In the genomic region with DNA sequence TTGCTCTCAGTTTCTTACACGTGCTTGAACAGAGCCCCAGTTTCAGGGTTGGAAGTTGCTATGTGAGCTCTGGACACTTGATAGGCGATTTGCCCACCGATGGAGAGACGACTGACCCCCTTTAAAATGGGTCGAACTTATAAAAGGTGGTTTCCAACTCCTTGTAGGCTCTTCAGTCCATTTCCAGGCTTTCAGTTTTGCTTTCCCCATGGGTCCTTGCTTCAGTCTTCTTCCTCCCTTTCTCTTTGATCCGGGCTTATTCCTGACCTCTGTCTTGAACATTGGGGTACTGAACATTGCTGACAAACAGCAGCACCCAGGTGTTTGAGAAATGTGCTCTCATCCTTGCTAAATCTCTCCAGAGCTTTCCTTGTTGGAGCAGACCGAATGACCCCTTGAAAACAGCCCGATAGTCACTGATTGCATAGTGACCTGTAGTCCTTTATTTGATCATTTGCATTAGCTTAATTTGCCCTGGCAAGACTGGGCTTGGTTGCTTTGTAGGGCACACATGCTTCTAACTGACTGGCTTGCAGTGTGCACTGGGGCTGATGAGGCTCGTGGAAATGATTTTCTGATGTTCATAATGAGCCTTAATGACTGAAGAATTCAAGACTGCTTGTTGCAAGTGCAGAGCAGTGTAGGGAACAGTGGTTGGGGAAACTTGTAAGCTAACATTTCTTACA, we compare ENCODE assay signal across 8 mouse cellular contexts. TPM values are rescaled to one million over a fixed set of nuclear protein-coding genes. Genes with fewer than 3 reads are reported as not detected.
DNase-seq lines count a peak whose midpoint lies in the region; ATAC-seq lines count a peak whose summit lies in the region.

No protein-coding gene starts in this region.

- H3K4me2 ChIP-seq in kidney, embryonic 15.5 days: peak overlapping the region; percentile 79
- peak overlapping the region; percentile 91 for H3K4me2 ChIP-seq in embryonic facial prominence, embryonic 14.5 days (ENCODE audit: low read depth, low read length)
- H3K4me2 ChIP-seq in intestine, embryonic 15.5 days (replicated peaks): peak overlapping the region; percentile 86

- no peak for DNase-seq in kidney, postnatal 4 days
- DNase-seq in embryonic facial prominence, embryonic 14.5 days (ENCODE audit: low spot score): no peak
- peak; percentile 18 for DNase-seq in naive thymus-derived CD4-positive, alpha-beta T cell, adult 2 months (ENCODE audit: low read depth)
- DNase-seq in gastrocnemius, adult 18-20 months (ENCODE audit: low spot score): no peak
- no peak for DNase-seq in layer of hippocampus, postnatal 10 days (ENCODE audit: low spot score in 2 of 2)

- peaks cover 44% of the 10 kb centered on the region for H3K4me1 ChIP-seq in kidney, embryonic 15.5 days
- peaks cover 29% of the 10 kb centered on the region for H3K4me1 ChIP-seq in embryonic facial prominence, embryonic 14.5 days (ENCODE audit: control insufficient read depth, insufficient read depth, low read length)
- peaks cover 25% of the 10 kb centered on the region for H3K4me1 ChIP-seq in intestine, embryonic 15.5 days (replicated peaks)

- H3K4me3 ChIP-seq in kidney, embryonic 15.5 days (replicated peaks): peak overlapping the region; percentile 94
- H3K4me3 ChIP-seq in embryonic facial prominence, embryonic 14.5 days (ENCODE audit: low read depth, low read length): peak overlapping the region; percentile 98
- H3K4me3 ChIP-seq in intestine, embryonic 15.5 days (replicated peaks): peak overlapping the region; percentile 98

- H3K36me3 ChIP-seq in kidney, embryonic 15.5 days: no peaks in the 10 kb centered on the region
- H3K36me3 ChIP-seq in embryonic facial prominence, embryonic 14.5 days (ENCODE audit: control insufficient read depth, insufficient read depth, low read length): no peaks in the 10 kb centered on the region
- H3K36me3 ChIP-seq in intestine, embryonic 15.5 days: no peaks in the 10 kb centered on the region

- peak overlapping the region; percentile 71; the same call in 1 of the 2 replicates for H3K9ac ChIP-seq in kidney, embryonic 15.5 days
- H3K9ac ChIP-seq in embryonic facial prominence, embryonic 14.5 days (ENCODE audit: low read depth, low read length): peak overlapping the region; percentile 38; the same call in 1 of the 2 replicates
- H3K9ac ChIP-seq in intestine, embryonic 15.5 days: peak overlapping the region; percentile 10; the same call in 1 of the 2 replicates

- ATAC-seq in kidney, embryonic 15.5 days (replicated peaks; ENCODE audit: low FRiP score): no peak
- ATAC-seq in embryonic facial prominence, embryonic 14.5 days (ENCODE audit: low read depth): no peak
- no peak for ATAC-seq in intestine, embryonic 15.5 days
- ATAC-seq in megakaryocyte-erythroid progenitor cell, adult 5-6 weeks (replicated peaks; ENCODE audit: low FRiP score, low TSS enrichment, poor library complexity, severe bottlenecking): no peak

- no peak overlapping the region for H3K27ac ChIP-seq in kidney, embryonic 15.5 days
- H3K27ac ChIP-seq in embryonic facial prominence, embryonic 14.5 days (replicated peaks; ENCODE audit: low read depth, low read length): no peak overlapping the region
- H3K27ac ChIP-seq in intestine, embryonic 15.5 days: no peak overlapping the region

- WGBS in kidney, embryonic 15.5 days: 31% methylated on average over 9 of the region's 9 CpGs
- 30% methylated on average over 9 of the region's 9 CpGs for WGBS in embryonic facial prominence, embryonic 14.5 days
- WGBS in intestine, embryonic 15.5 days: 43% methylated on average over 9 of the region's 9 CpGs

- H3K9me3 ChIP-seq in kidney, embryonic 15.5 days (replicated peaks): no peaks in the 10 kb centered on the region
- H3K9me3 ChIP-seq in embryonic facial prominence, embryonic 14.5 days (ENCODE audit: control insufficient read depth, low read length): no peaks in the 10 kb centered on the region
- no peaks in the 10 kb centered on the region for H3K9me3 ChIP-seq in intestine, embryonic 15.5 days

- no peaks in the 10 kb centered on the region for H3K27me3 ChIP-seq in kidney, embryonic 15.5 days
- no peaks in the 10 kb centered on the region for H3K27me3 ChIP-seq in embryonic facial prominence, embryonic 14.5 days (replicated peaks; ENCODE audit: control insufficient read depth, insufficient read depth, low read length)
- no peaks in the 10 kb centered on the region for H3K27me3 ChIP-seq in intestine, embryonic 15.5 days (replicated peaks)

RNA-seq across cellular contexts. Expression of a gene that starts 3.4 kb away (rescaled TPM):
- polyA plus RNA-seq in kidney, embryonic 15.5 days (2015; fragmentation: Nextera tagmentation; extraction: Ambion mirVana): 46.0 and 48.3 TPM in 2 replicates
- polyA plus RNA-seq in embryonic facial prominence, embryonic 14.5 days (2014; fragmentation: Nextera tagmentation; extraction: Ambion mirVana): 37.3 and 40.9 TPM in 2 replicates
- 29.7 and 31.6 TPM in 2 replicates for polyA plus RNA-seq in intestine, embryonic 15.5 days (2015; fragmentation: Nextera tagmentation; extraction: Ambion mirVana)
- total RNA-seq in gastrocnemius, adult 18-20 months (2021): 10 to 100 TPM; 17.2 to 17.8 TPM
- total RNA-seq in megakaryocyte-erythroid progenitor cell, adult 5-6 weeks (2014; fragmentation: Nextera tagmentation): 19.5 and 26.8 TPM in 2 replicates
- 20.2 and 32.8 TPM in 2 replicates for total RNA-seq in megakaryocyte-erythroid progenitor cell, adult 5-6 weeks (2017)
- 10 to 100 TPM; 48.6 to 49.3 TPM for total RNA-seq in layer of hippocampus, postnatal 10 days (2021)

Comparison
In these comparisons a context has a peak if more than half of its experiments do, and no peak if none do; other contexts are left out.
1. H3K9ac ChIP-seq: peak in every context shown above with its lines; median percentile 71 in kidney, embryonic 15.5 days; 38 in embryonic facial prominence, embryonic 14.5 days; 10 in intestine, embryonic 15.5 days.